21 mouse cellular contexts compared by ENCODE assay signal in genomic region chr10:96717281-96717680, GRCm38 (mm10).
A peak's percentile ranks its signal among the peaks of the same experiment; 100 is the strongest.
DNase-seq lines count a peak whose midpoint lies in the region; ATAC-seq lines count a peak whose summit lies in the region.
"Had no signal": no experiment of that assay in that cellular context is flagged by ENCODE, and none has a peak within 500 bp of the region (broad histone marks: within the 10 kb centered on the region; RNA-seq: fewer than 3 reads in every experiment).

No protein-coding gene starts in this region.

- no peaks in the 10 kb centered on the region for H3K9me3 ChIP-seq in heart, embryonic 12.5 days (replicated peaks)
- no peaks in the 10 kb centered on the region for H3K9me3 ChIP-seq in neural tube, embryonic 12.5 days
- H3K9me3 ChIP-seq in midbrain, embryonic 14.5 days (ENCODE audit: control insufficient read depth, low read length): no peaks in the 10 kb centered on the region
- H3K9me3 ChIP-seq in limb, embryonic 10.5 days (replicated peaks): no peaks in the 10 kb centered on the region
- H3K9me3 ChIP-seq: kidney, embryonic 15.5 days; limb, embryonic 12.5 days; liver, embryonic 12.5 days had no signal

- no peak overlapping the region for H3K27ac ChIP-seq in heart, embryonic 12.5 days (ENCODE audit: poor library complexity, severe bottlenecking)
- no peak overlapping the region for H3K27ac ChIP-seq in neural tube, embryonic 12.5 days
- H3K27ac ChIP-seq in midbrain, embryonic 14.5 days (replicated peaks; ENCODE audit: low read depth, low read length): no peak overlapping the region
- H3K27ac ChIP-seq in limb, embryonic 10.5 days: no peak overlapping the region
- H3K27ac ChIP-seq: gastrocnemius, adult 2 months; kidney, embryonic 15.5 days; limb, embryonic 12.5 days; liver, embryonic 12.5 days had no signal

- H3K27me3 ChIP-seq in heart, embryonic 12.5 days (replicated peaks): no peaks in the 10 kb centered on the region
- H3K27me3 ChIP-seq in neural tube, embryonic 12.5 days (replicated peaks): no peaks in the 10 kb centered on the region
- no peaks in the 10 kb centered on the region for H3K27me3 ChIP-seq in midbrain, embryonic 14.5 days (ENCODE audit: control insufficient read depth, insufficient read depth, low read length)
- H3K27me3 ChIP-seq in limb, embryonic 10.5 days (ENCODE audit: low read depth, poor library complexity, severe bottlenecking): no peaks in the 10 kb centered on the region
- H3K27me3 ChIP-seq: kidney, embryonic 15.5 days; limb, embryonic 12.5 days; liver, embryonic 12.5 days had no signal

- no peak overlapping the region for H3K4me3 ChIP-seq in heart, embryonic 12.5 days
- H3K4me3 ChIP-seq in neural tube, embryonic 12.5 days: no peak overlapping the region
- H3K4me3 ChIP-seq in midbrain, embryonic 14.5 days (replicated peaks; ENCODE audit: low read depth, low read length): no peak overlapping the region
- H3K4me3 ChIP-seq in limb, embryonic 10.5 days: no peak overlapping the region
- H3K4me3 ChIP-seq: gastrocnemius, adult 2 months; kidney, embryonic 15.5 days; limb, embryonic 12.5 days; liver, embryonic 12.5 days; megakaryocyte, embryonic 14.5 days; myocyte had no signal

- no peaks in the 10 kb centered on the region for H3K36me3 ChIP-seq in heart, embryonic 12.5 days
- H3K36me3 ChIP-seq in neural tube, embryonic 12.5 days: no peaks in the 10 kb centered on the region
- H3K36me3 ChIP-seq in midbrain, embryonic 14.5 days (ENCODE audit: control insufficient read depth, insufficient read depth, low read length): no peaks in the 10 kb centered on the region
- H3K36me3 ChIP-seq in limb, embryonic 10.5 days: no peaks in the 10 kb centered on the region
- H3K36me3 ChIP-seq: G1E; kidney, embryonic 15.5 days; limb, embryonic 12.5 days; liver, embryonic 12.5 days had no signal

- H3K9ac ChIP-seq in heart, embryonic 12.5 days: no peak overlapping the region
- H3K9ac ChIP-seq in neural tube, embryonic 12.5 days: no peak overlapping the region
- H3K9ac ChIP-seq in midbrain, embryonic 14.5 days (replicated peaks; ENCODE audit: low read length): no peak overlapping the region
- H3K9ac ChIP-seq: kidney, embryonic 15.5 days; limb, embryonic 12.5 days; liver, embryonic 12.5 days had no signal

- H3K4me1 ChIP-seq in heart, embryonic 12.5 days (replicated peaks): peaks cover 17% of the 10 kb centered on the region
- H3K4me1 ChIP-seq in neural tube, embryonic 12.5 days: peaks cover 19% of the 10 kb centered on the region
- H3K4me1 ChIP-seq in midbrain, embryonic 14.5 days (ENCODE audit: control insufficient read depth, insufficient read depth, low read length): peaks cover 19% of the 10 kb centered on the region
- H3K4me1 ChIP-seq in limb, embryonic 10.5 days: peaks cover 1% of the 10 kb centered on the region

- ATAC-seq in heart, embryonic 12.5 days (ENCODE audit: insufficient number of reproducible peaks, low FRiP score): no peak
- peak; percentile 26; the same call in 1 of the 2 replicates for ATAC-seq in neural tube, embryonic 12.5 days (ENCODE audit: low FRiP score, low read depth)
- ATAC-seq in midbrain, embryonic 14.5 days (ENCODE audit: low FRiP score, low TSS enrichment): peak; percentile 41; the same call in 1 of the 2 replicates
- ATAC-seq: intestine, embryonic 16.5 days; liver, embryonic 12.5 days had no signal

- no peak overlapping the region for H3K4me2 ChIP-seq in heart, embryonic 12.5 days
- H3K4me2 ChIP-seq in neural tube, embryonic 12.5 days (replicated peaks): no peak overlapping the region
- no peak overlapping the region for H3K4me2 ChIP-seq in midbrain, embryonic 14.5 days (ENCODE audit: low read length)
- H3K4me2 ChIP-seq: kidney, embryonic 15.5 days; limb, embryonic 12.5 days; liver, embryonic 12.5 days had no signal

- peak; percentile 77 for DNase-seq in heart, adult 11 months
- no peak for DNase-seq in neural tube, embryonic 10.5 days (ENCODE audit: extremely low spot score, low spot score)
- peak; percentile 24 for DNase-seq in midbrain, embryonic 14.5 days
- DNase-seq in limb, embryonic 10.5 days (ENCODE audit: low spot score): no peak
- DNase-seq in frontal cortex, postnatal 25 days (ENCODE audit: low spot score in 2 of 2): no peak
- DNase-seq: cerebellum, adult 8-10 months; gastrocnemius, adult 2 months; heart, postnatal 36 days; kidney, postnatal 4 days; lung, adult 2 months; right cerebral cortex, adult 18-20 months; thymus, postnatal 14 days had no signal

- 77% methylated on average over 7 of the region's 7 CpGs for WGBS in heart, embryonic 12.5 days
- whole genome bisulfite sequencing in neural tube, embryonic 12.5 days: 48% methylated on average over 7 of the region's 7 CpGs
- WGBS in midbrain, embryonic 14.5 days: 31% methylated on average over 7 of the region's 7 CpGs
- WGBS in limb, embryonic 10.5 days: 90% methylated on average over 7 of the region's 7 CpGs

Comparison
In these comparisons a context has a peak if more than half of its experiments do, and no peak if none do; other contexts are left out.
1. DNase-seq: peak in heart, adult 11 months (single experiment) and midbrain, embryonic 14.5 days (single experiment); none in neural tube, embryonic 10.5 days (single experiment), limb, embryonic 10.5 days (single experiment) and frontal cortex, postnatal 25 days (0 of 2).